Mouse (Mus musculus): ENCODE measurements around the gene Gm10413. TPM values are rescaled to one million over a fixed set of nuclear protein-coding genes. Genes with fewer than 3 reads are reported as not detected.

Gm10413 gene
- polyA plus RNA-seq (2015; fragmentation: Nextera tagmentation; extraction: Ambion mirVana), result not detected in 2 replicates

GRCm38 (mm10) chr14:3394793-3395192 lies at the start of gene Gm10413:
Gene Gm10413 (plus strand): TSS chr14:3395093.

GRCm38 (mm10) chr14:3412314-3412713 lies 17.4 kb downstream of the Gm10413 start, which contains the start of gene Gm10409:
Gene Gm10409 (plus strand): TSS chr14:3412614.

GRCm38 (mm10) chr14:3427803-3428202 lies 32.9 kb downstream of the Gm10413 start, which contains the start of gene Gm3005:
Gene Gm3005 (plus strand): TSS chr14:3428103.

GRCm38 (mm10) chr14:3449079-3449478 lies 54.2 kb downstream of the Gm10413 start, which contains the start of gene Gm10408:
Gene Gm10408 (plus strand): TSS chr14:3449379.

Other genes starting within 250 kb of the Gm10413 start
- 0.41 and 0.50 TPM in 2 replicates for gene Gm5795, start 206.8 kb upstream of the Gm10413 start, polyA plus RNA-seq (2015; fragmentation: Nextera tagmentation; extraction: Ambion mirVana)
- gene D830030K20Rik, start 186.6 kb upstream of the Gm10413 start, polyA plus RNA-seq (2015; fragmentation: Nextera tagmentation; extraction: Ambion mirVana), result 35.0 and 44.1 TPM in 2 replicates
- gene Gm2956, start 62.5 kb upstream of the Gm10413 start, polyA plus RNA-seq (2015; fragmentation: Nextera tagmentation; extraction: Ambion mirVana), result 0.30 and 0.66 TPM in 2 replicates
- gene Gm10409, start 17.5 kb downstream of the Gm10413 start, polyA plus RNA-seq (2015; fragmentation: Nextera tagmentation; extraction: Ambion mirVana), result 19.3 and 21.4 TPM in 2 replicates
- gene Gm3005, start 33.0 kb downstream of the Gm10413 start, polyA plus RNA-seq (2015; fragmentation: Nextera tagmentation; extraction: Ambion mirVana), result 9.0 and 12.6 TPM in 2 replicates
- gene Gm10408, start 54.3 kb downstream of the Gm10413 start, polyA plus RNA-seq (2015; fragmentation: Nextera tagmentation; extraction: Ambion mirVana), result 0.28 TPM in 1 of 2 replicates, not detected in the other
- gene Gm3012, start 239.4 kb downstream of the Gm10413 start, polyA plus RNA-seq (2015; fragmentation: Nextera tagmentation; extraction: Ambion mirVana), result not detected in 2 replicates

All from neural tube, postnatal 0 days (tissue).